Mouse (Mus musculus): Measurements from ENCODE around the gene Syce2.

- no peak for TF ChIP-seq MAFK (IDR thresholded peaks at IDR 0.05; ENCODE audit: insufficient read depth, low read depth, low read length)
- TF ChIP-seq ZNF384 (IDR thresholded peaks at IDR 0.05; ENCODE audit: low read depth, low read length) = no peak
Observed at GRCm38 (mm10) chr8:84895963-84896362, 24.1 kb downstream of the Syce2 start.

All from ES-E14 (cell line).